Mouse (Mus musculus): ENCODE results near the gene Ptgfrn.

DNA sequence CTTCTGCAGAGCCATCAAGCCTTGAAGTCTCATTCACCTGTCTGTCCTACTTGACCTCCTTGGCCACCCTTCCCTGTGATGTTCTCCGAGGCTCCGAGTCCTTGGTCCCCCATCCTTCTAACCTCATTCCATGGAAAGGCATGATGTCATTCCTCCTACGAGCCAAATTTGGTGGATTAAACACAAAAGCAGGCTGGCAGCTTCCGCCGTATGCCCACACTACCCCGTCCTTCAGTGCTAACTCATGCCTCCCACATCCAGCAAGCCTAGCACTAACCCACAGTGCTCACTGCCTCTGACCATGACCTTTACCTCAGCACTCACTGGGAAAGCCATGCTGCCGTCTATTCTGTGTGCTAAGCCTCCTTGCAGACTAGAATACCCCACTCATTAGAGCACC is 8.0 kb downstream of the Ptgfrn start:
- TF ChIP-seq POLR2A (IDR thresholded peaks at IDR 0.05; ENCODE audit: borderline replicate concordance, extremely low read depth, low read depth, low read length), result no peak
- no peak for TF ChIP-seq CTCF (IDR thresholded peaks at IDR 0.05; ENCODE audit: insufficient read depth, low read length)

Measured in lung, adult 2 months (tissue).